Mouse (Mus musculus): ENCODE measurements around the gene Dmpk.
"Not testable (repeated sequence)": the region's sequence is repeated elsewhere in the genome, so short reads cannot be mapped to it uniquely, and the experiment has no call there.

- not testable (repeated sequence) for TF ChIP-seq FLI1 (IDR thresholded peaks at IDR 0.05; ENCODE audit: low read length); GATA1 (IDR thresholded peaks at IDR 0.05; ENCODE audit: borderline replicate concordance, low read length)
Observed at GRCm38 (mm10) chr7:19071024-19071423, 12.6 kb upstream of the Dmpk start.

Data from megakaryocyte, embryonic 14.5 days (primary cell).